Mouse (Mus musculus): Measurements from ENCODE around the gene Gm10718. TPM values are rescaled to one million over a fixed set of nuclear protein-coding genes. Genes with fewer than 3 reads are reported as not detected.
"Not testable (repeated sequence)": the region's sequence is repeated elsewhere in the genome, so short reads cannot be mapped to it uniquely, and the experiment has no call there.

Gm10718 gene
- polyA plus RNA-seq (2012; ENCODE audit: insufficient read depth, insufficient read length, missing spikeins): 7.8 and 14.8 TPM in 2 replicates

GRCm38 (mm10) chr9:3023312-3023984, at the start of gene Gm10718:
Gene Gm10718 (plus strand): TSS chr9:3023547.
- H3K4me1 ChIP-seq (ENCODE audit: control insufficient read depth, insufficient read depth, low read length); H3K27ac ChIP-seq (ENCODE audit: insufficient read depth, low read depth, low read length); H3K4me3 ChIP-seq (ENCODE audit: insufficient read depth, low read length): not testable (repeated sequence)

GRCm38 (mm10) chr9:3000445-3000972, 22.8 kb upstream of the Gm10718 start, which contains the start of gene Gm10722:
Gene Gm10722 (plus strand): TSS chr9:3000922.
- not testable (repeated sequence) for H3K4me1 ChIP-seq (ENCODE audit: control insufficient read depth, insufficient read depth, low read length); H3K4me3 ChIP-seq (ENCODE audit: insufficient read depth, low read length); H3K27ac ChIP-seq (ENCODE audit: insufficient read depth, low read depth, low read length)

GRCm38 (mm10) chr9:3001006-3001405, 22.3 kb upstream of the Gm10718 start:
- H3K4me3 ChIP-seq (ENCODE audit: insufficient read depth, low read length); H3K27ac ChIP-seq (ENCODE audit: insufficient read depth, low read depth, low read length): not testable (repeated sequence)

GRCm38 (mm10) chr9:3001948-3002659, 21.2 kb upstream of the Gm10718 start:
- not testable (repeated sequence) for H3K4me3 ChIP-seq (ENCODE audit: insufficient read depth, low read length); H3K27ac ChIP-seq (ENCODE audit: insufficient read depth, low read depth, low read length); H3K4me1 ChIP-seq (ENCODE audit: control insufficient read depth, insufficient read depth, low read length)

More at GRCm38 (mm10) chr9:3001006-3001405, 22.3 kb upstream of the Gm10718 start:
- not testable (repeated sequence) for H3K4me1 ChIP-seq (ENCODE audit: control insufficient read depth, insufficient read depth, low read length)

- not testable (repeated sequence) for H3K4me3 ChIP-seq (ENCODE audit: insufficient read depth, low read length); H3K4me1 ChIP-seq (ENCODE audit: control insufficient read depth, insufficient read depth, low read length)
These were observed 20.5 kb upstream of the Gm10718 start, which contains the start of gene Gm11168 for GRCm38 (mm10) chr9:3002794-3003396. Gene Gm11168 (plus strand): TSS chr9:3003346.

GRCm38 (mm10) chr9:3006179-3006578, 17.2 kb upstream of the Gm10718 start:
- not testable (repeated sequence) for H3K4me1 ChIP-seq (ENCODE audit: control insufficient read depth, insufficient read depth, low read length); H3K4me3 ChIP-seq (ENCODE audit: insufficient read depth, low read length); H3K27ac ChIP-seq (ENCODE audit: insufficient read depth, low read depth, low read length)

More at GRCm38 (mm10) chr9:3002794-3003396, 20.5 kb upstream of the Gm10718 start, which contains the start of gene Gm11168:
- H3K27ac ChIP-seq (ENCODE audit: insufficient read depth, low read depth, low read length): not testable (repeated sequence)

- not testable (repeated sequence) for H3K4me3 ChIP-seq (ENCODE audit: insufficient read depth, low read length); H3K27ac ChIP-seq (ENCODE audit: insufficient read depth, low read depth, low read length); H3K4me1 ChIP-seq (ENCODE audit: control insufficient read depth, insufficient read depth, low read length)
These were observed 16.7 kb upstream of the Gm10718 start for GRCm38 (mm10) chr9:3006636-3007035.

- H3K4me3 ChIP-seq (ENCODE audit: insufficient read depth, low read length); H3K27ac ChIP-seq (ENCODE audit: insufficient read depth, low read depth, low read length); H3K4me1 ChIP-seq (ENCODE audit: control insufficient read depth, insufficient read depth, low read length): not testable (repeated sequence)
These were observed 16.1 kb upstream of the Gm10718 start for GRCm38 (mm10) chr9:3007272-3007671.

- not testable (repeated sequence) for H3K4me1 ChIP-seq (ENCODE audit: control insufficient read depth, insufficient read depth, low read length); H3K27ac ChIP-seq (ENCODE audit: insufficient read depth, low read depth, low read length); H3K4me3 ChIP-seq (ENCODE audit: insufficient read depth, low read length)
These were observed 14.0 kb upstream of the Gm10718 start for GRCm38 (mm10) chr9:3009331-3009730.

- not testable (repeated sequence) for H3K4me3 ChIP-seq (ENCODE audit: insufficient read depth, low read length); H3K4me1 ChIP-seq (ENCODE audit: control insufficient read depth, insufficient read depth, low read length); H3K27ac ChIP-seq (ENCODE audit: insufficient read depth, low read depth, low read length)
These were observed 11.2 kb upstream of the Gm10718 start for GRCm38 (mm10) chr9:3012054-3012621.

GRCm38 (mm10) chr9:3012733-3013279, 10.5 kb upstream of the Gm10718 start, which contains the start of gene Gm10721:
Gene Gm10721 (plus strand): TSS chr9:3013140.
- not testable (repeated sequence) for H3K27ac ChIP-seq (ENCODE audit: insufficient read depth, low read depth, low read length); H3K4me1 ChIP-seq (ENCODE audit: control insufficient read depth, insufficient read depth, low read length); H3K4me3 ChIP-seq (ENCODE audit: insufficient read depth, low read length)

- H3K27ac ChIP-seq (ENCODE audit: insufficient read depth, low read depth, low read length); H3K4me3 ChIP-seq (ENCODE audit: insufficient read depth, low read length): not testable (repeated sequence)
These were observed 8.0 kb upstream of the Gm10718 start, which contains the start of gene Gm10720 for GRCm38 (mm10) chr9:3015354-3015753. Gene Gm10720 (plus strand): TSS chr9:3015654.

GRCm38 (mm10) chr9:3015896-3016295, 7.5 kb upstream of the Gm10718 start:
- not testable (repeated sequence) for H3K27ac ChIP-seq (ENCODE audit: insufficient read depth, low read depth, low read length); H3K4me3 ChIP-seq (ENCODE audit: insufficient read depth, low read length); H3K4me1 ChIP-seq (ENCODE audit: control insufficient read depth, insufficient read depth, low read length)

More at GRCm38 (mm10) chr9:3015354-3015753, 8.0 kb upstream of the Gm10718 start, which contains the start of gene Gm10720:
- not testable (repeated sequence) for H3K4me1 ChIP-seq (ENCODE audit: control insufficient read depth, insufficient read depth, low read length)

GRCm38 (mm10) chr9:3017108-3017507, 6.2 kb upstream of the Gm10718 start, which contains the start of gene Gm10719:
Gene Gm10719 (plus strand): TSS chr9:3017408.
- not testable (repeated sequence) for H3K27ac ChIP-seq (ENCODE audit: insufficient read depth, low read depth, low read length); H3K4me3 ChIP-seq (ENCODE audit: insufficient read depth, low read length); H3K4me1 ChIP-seq (ENCODE audit: control insufficient read depth, insufficient read depth, low read length)

GRCm38 (mm10) chr9:3018944-3019343, 4.4 kb upstream of the Gm10718 start:
- H3K4me3 ChIP-seq (ENCODE audit: insufficient read depth, low read length); H3K4me1 ChIP-seq (ENCODE audit: control insufficient read depth, insufficient read depth, low read length); H3K27ac ChIP-seq (ENCODE audit: insufficient read depth, low read depth, low read length): not testable (repeated sequence)
